Mouse (Mus musculus) liver, adult 2 months (tissue): ENCODE measurements around the gene Olfr282. TPM values are rescaled to one million over a fixed set of nuclear protein-coding genes. Genes with fewer than 3 reads are reported as not detected.
"Not testable (repeated sequence)": the region's sequence is repeated elsewhere in the genome, so short reads cannot be mapped to it uniquely, and the experiment has no call there.

Experiments used
- DNase-seq: peaks from one replicate; pipeline ENCODE4 v3.0.0-alpha.2; 2011; ENCODE audit warnings: low read depth, low spot score; ENCODE audit errors: extremely low read depth
- H3K27ac ChIP-seq: fragments of 200-500 bp; replicated peaks from 2 replicates; pipeline ENCODE4 v1.5.1; 2012; ENCODE audit warnings: low read depth, mild to moderate bottlenecking, control low read depth, inconsistent platforms, low read length; ENCODE audit not compliant: insufficient read depth
- H3K27me3 ChIP-seq: fragments of 200-500 bp; 2 replicates; pipeline ENCODE4 v1.6.1; 2012; ENCODE audit warnings: mild to moderate bottlenecking, moderate library complexity, low read length, inconsistent platforms; ENCODE audit not compliant: control insufficient read depth, insufficient read depth
- H3K36me3 ChIP-seq: fragments of 200-500 bp; 2 replicates; pipeline ENCODE4 v1.6.1; 2012; ENCODE audit warnings: low read length, inconsistent platforms; ENCODE audit not compliant: control insufficient read depth, insufficient read depth
- H3K4me1 ChIP-seq: fragments of 200-500 bp; 2 replicates; pipeline ENCODE4 v1.6.1; 2011; ENCODE audit warnings: low read length; ENCODE audit not compliant: control insufficient read depth, insufficient read depth
- H3K4me3 ChIP-seq: fragments of 200-500 bp; 2 replicates; pipeline ENCODE4 v1.5.1; 2011; ENCODE audit warnings: low read depth, mild to moderate bottlenecking, control low read depth, low read length, moderate library complexity; ENCODE audit not compliant: insufficient read depth
- H3K79me2 ChIP-seq: fragments of 200-500 bp; 2 replicates; pipeline ENCODE4 v1.6.1; 2012; ENCODE audit warnings: inconsistent platforms, mild to moderate bottlenecking, low read length, moderate library complexity; ENCODE audit not compliant: control insufficient read depth, insufficient read depth
- H3K9ac ChIP-seq: fragments of 200-500 bp; 2 replicates; pipeline ENCODE4 v1.6.1; 2012; ENCODE audit warnings: low read depth, mild to moderate bottlenecking, control low read depth, inconsistent platforms, low read length
- CTCF ChIP-seq: fragments of 200-500 bp; IDR thresholded peaks from 2 replicates; pipeline ENCODE4 v1.5.1; 2011; ENCODE audit warnings: low read depth, low read length, control low read depth
- POLR2A ChIP-seq: fragments of 200-500 bp; IDR thresholded peaks from 2 replicates; pipeline ENCODE4 v1.6.1; 2011; ENCODE audit warnings: low read length, control low read depth; ENCODE audit not compliant: insufficient read depth; ENCODE audit errors: extremely low read depth
- WGBS: fragments of 180-500 bp; shearing (Covaris S2); methylation state at CpG from one replicate; pipeline ENCODE4 v1.1.7; 2018; 5-methylcytosine and 5-hydroxymethylcytosine counted together
- polyA plus RNA-seq: library from polyadenylated mRNA; depleted of rRNA; stranded (reverse); fragments of >200 nt; gene quantifications from 2 replicates; pipeline ENCODE4 v1.2.3, GENCODE M21; 2012
- total RNA-seq: library from RNA; depleted of rRNA; stranded (reverse); fragments of >200 nt; gene quantifications from 2 replicates; pipeline ENCODE4 v1.2.3, GENCODE M21; 2014

The Olfr282 gene
- total and polyA plus RNA-seq, 2 experiments, result not detected

GRCm38 (mm10) chr15:98402356-98402755 is 28.7 kb upstream of the Olfr282 start:
- TF ChIP-seq CTCF (no peak), POLR2A (no peak)
- no peak for DNase-seq
- no peak overlapping the region for H3K27ac ChIP-seq
- H3K79me2 ChIP-seq, result no peaks in the 10 kb centered on the region
- no peak overlapping the region for H3K4me3 ChIP-seq
- H3K9ac ChIP-seq, result no peak overlapping the region
- H3K4me1 ChIP-seq, result no peaks in the 10 kb centered on the region
- 0 out of 2 replicates have a peak, but pooled peaks cover 3% of the 10 kb centered on the region for H3K27me3 ChIP-seq
- 91% methylated on average over 10 of the region's 10 CpGs for WGBS
- H3K36me3 ChIP-seq, result no peaks in the 10 kb centered on the region

- no peaks in the 10 kb centered on the region for H3K4me1 ChIP-seq
- H3K27ac ChIP-seq, result no peak overlapping the region
- H3K9ac ChIP-seq, result no peak overlapping the region
- no peak for DNase-seq
- TF ChIP-seq CTCF (peak; percentile 6; the same call in 1 of the 2 replicates), POLR2A (no peak)
- H3K4me3 ChIP-seq, result no peak overlapping the region
- 72% methylated on average over 17 of the region's 17 CpGs for WGBS
- no peaks in the 10 kb centered on the region for H3K79me2 ChIP-seq
- no peaks in the 10 kb centered on the region for H3K36me3 ChIP-seq
- no peaks in the 10 kb centered on the region for H3K27me3 ChIP-seq
Measured at GRCm38 (mm10) chr15:98408406-98409060, 22.5 kb upstream of the Olfr282 start.

- H3K27ac ChIP-seq, result no peak overlapping the region
- DNase-seq, result no peak
- no peaks in the 10 kb centered on the region for H3K36me3 ChIP-seq
- H3K4me1 ChIP-seq, result no peaks in the 10 kb centered on the region
- TF ChIP-seq POLR2A (no peak), CTCF (no peak)
- no peak overlapping the region for H3K4me3 ChIP-seq
- 88% methylated on average over 2 of the region's 2 CpGs for WGBS
- H3K79me2 ChIP-seq, result no peaks in the 10 kb centered on the region
- H3K27me3 ChIP-seq, result no peaks in the 10 kb centered on the region
- H3K9ac ChIP-seq, result no peak overlapping the region
Measured at GRCm38 (mm10) chr15:98409635-98410034, 21.4 kb upstream of the Olfr282 start.

DNA sequence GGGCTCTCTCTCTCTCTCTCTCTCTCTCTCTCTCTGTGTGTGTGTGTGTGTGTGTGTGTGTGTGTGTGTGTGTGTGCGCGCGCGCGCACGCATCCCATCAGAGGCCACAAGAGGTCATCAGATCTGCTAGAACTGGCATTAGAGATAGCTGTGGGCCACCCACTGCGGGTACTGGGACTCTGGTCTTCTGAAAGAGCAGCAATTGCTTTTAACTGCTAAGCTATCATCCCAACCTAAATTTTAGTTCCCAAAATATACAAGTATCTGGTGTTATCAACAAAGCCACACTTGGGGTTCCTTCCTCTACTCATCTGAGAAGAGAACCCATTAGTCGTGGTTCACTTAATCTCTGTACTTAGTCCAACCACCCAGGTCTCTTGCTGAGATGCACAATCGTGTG is 20.8 kb upstream of the Olfr282 start:
- TF ChIP-seq CTCF (no peak), POLR2A (no peak)

GRCm38 (mm10) chr15:98415996-98416395 is 15.0 kb upstream of the Olfr282 start:
- H3K27me3 ChIP-seq, result no peaks in the 10 kb centered on the region
- no peak overlapping the region for H3K4me3 ChIP-seq
- no peaks in the 10 kb centered on the region for H3K4me1 ChIP-seq
- no peaks in the 10 kb centered on the region for H3K79me2 ChIP-seq
- TF ChIP-seq CTCF, result no peak
- no peak for TF ChIP-seq POLR2A
- H3K27ac ChIP-seq, result no peak overlapping the region
- H3K36me3 ChIP-seq, result no peaks in the 10 kb centered on the region
- H3K9ac ChIP-seq, result no peak overlapping the region
- WGBS, result 71% methylated on average over 4 of the region's 4 CpGs
- DNase-seq, result no peak

More for the DNA sequence above, 20.8 kb upstream of the Olfr282 start:
- no peak for DNase-seq
- no peak overlapping the region for H3K9ac ChIP-seq
- H3K4me3 ChIP-seq, result no peak overlapping the region
- 90% methylated on average over 3 of the region's 9 CpGs for WGBS
- no peaks in the 10 kb centered on the region for H3K27me3 ChIP-seq
- no peak overlapping the region for H3K27ac ChIP-seq
- H3K36me3 ChIP-seq, result no peaks in the 10 kb centered on the region
- H3K79me2 ChIP-seq, result no peaks in the 10 kb centered on the region
- no peaks in the 10 kb centered on the region for H3K4me1 ChIP-seq

DNA sequence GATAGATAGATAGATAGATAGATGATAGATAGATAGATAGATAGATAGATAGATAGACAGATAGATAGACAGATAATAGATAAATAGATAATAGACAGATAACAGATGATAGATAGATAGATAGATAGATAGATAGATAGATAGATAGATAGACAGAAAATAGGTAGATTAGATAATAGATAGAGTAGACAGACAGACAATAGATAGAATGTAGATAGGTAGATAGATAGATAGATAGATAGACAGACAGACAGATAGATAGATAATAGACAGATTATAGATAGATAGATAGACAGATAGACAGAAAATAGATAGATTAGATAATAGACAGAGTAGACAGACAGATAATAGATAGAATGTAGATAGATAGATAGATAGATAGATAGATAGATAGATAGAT is 14.2 kb upstream of the Olfr282 start:
- H3K4me3 ChIP-seq, DNase-seq, H3K27me3 ChIP-seq, H3K27ac ChIP-seq, H3K36me3 ChIP-seq, H3K4me1 ChIP-seq, H3K9ac ChIP-seq, H3K79me2 ChIP-seq: not testable (repeated sequence)
